Mouse (Mus musculus) small intestine, adult 2 months (tissue): ENCODE measurements around the gene Adra2b. TPM values are rescaled to one million over a fixed set of nuclear protein-coding genes. Genes with fewer than 3 reads are reported as not detected.

ENCODE experiments used
- H3K27ac ChIP-seq: fragments of 200-500 bp; 2 replicates; pipeline ENCODE4 v1.5.1; 2012; ENCODE audit warnings: low read depth, low read length, control low read depth, inconsistent platforms; ENCODE audit not compliant: insufficient read depth
- H3K27me3 ChIP-seq: fragments of 200-500 bp; 2 replicates; pipeline ENCODE4 v1.6.1; 2012; ENCODE audit warnings: mild to moderate bottlenecking, moderate library complexity, low read length, inconsistent platforms; ENCODE audit not compliant: control insufficient read depth, insufficient read depth
- H3K36me3 ChIP-seq: fragments of 200-500 bp; 2 replicates; pipeline ENCODE4 v1.6.1; 2012; ENCODE audit warnings: mild to moderate bottlenecking, low read length, control low read depth, inconsistent platforms; ENCODE audit not compliant: control insufficient read depth, insufficient read depth
- H3K4me1 ChIP-seq: fragments of 200-500 bp; 2 replicates; pipeline ENCODE4 v1.6.1; 2012; ENCODE audit warnings: low read length, inconsistent platforms, mixed read lengths; ENCODE audit not compliant: control insufficient read depth, insufficient read depth, insufficient read length
- H3K4me3 ChIP-seq: fragments of 200-500 bp; 2 replicates; pipeline ENCODE4 v1.5.1; 2012; ENCODE audit warnings: low read depth, mild to moderate bottlenecking, control low read depth, inconsistent platforms, low read length, moderate library complexity
- CTCF ChIP-seq: fragments of 200-500 bp; IDR thresholded peaks from 2 replicates; pipeline ENCODE4 v1.5.1; 2012; ENCODE audit warnings: low read depth, mild to moderate bottlenecking, control low read depth, inconsistent platforms, low read length, moderate library complexity, mixed read lengths; ENCODE audit not compliant: insufficient replicate concordance, insufficient read length; ENCODE audit errors: extremely low read depth
- POLR2A ChIP-seq: fragments of 200-500 bp; IDR thresholded peaks from 2 replicates; pipeline ENCODE4 v1.6.1; 2012; ENCODE audit warnings: low read depth, mild to moderate bottlenecking, control low read depth, inconsistent platforms, low read length, moderate library complexity
- WGBS: fragments of 180-500 bp; shearing (Covaris S2); methylation state at CpG from one replicate; pipeline ENCODE4 v1.1.7; 2018; 5-methylcytosine and 5-hydroxymethylcytosine counted together
- polyA plus RNA-seq: library from polyadenylated mRNA; depleted of rRNA; stranded (reverse); fragments of >200 nt; gene quantifications from 2 replicates; pipeline ENCODE4 v1.2.3, GENCODE M21; 2012

The Adra2b gene
- polyA plus RNA-seq, 1 experiment, result 0.48 TPM

DNA sequence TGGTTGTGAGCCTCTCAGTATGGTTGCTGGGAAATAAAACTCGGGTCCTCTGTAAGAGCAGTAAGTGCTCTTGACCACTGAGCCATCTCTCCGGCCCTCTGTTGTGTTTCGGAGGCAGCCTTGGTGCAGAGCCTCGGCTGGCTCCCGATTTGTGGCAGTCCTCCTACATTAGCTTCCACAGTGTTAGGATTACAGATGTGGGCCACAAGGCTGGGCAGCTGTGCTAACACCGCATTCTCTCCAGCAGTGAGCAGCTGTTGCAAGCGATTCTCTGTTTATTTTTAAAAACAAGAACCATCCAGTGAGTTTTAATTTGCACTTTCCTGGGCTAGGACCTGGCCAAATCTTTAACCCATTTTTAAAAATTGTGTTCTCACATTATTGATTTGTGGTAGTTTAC is 20.9 kb downstream of the Adra2b start:
- H3K4me3 ChIP-seq, result no peak overlapping the region
- no peaks in the 10 kb centered on the region for H3K27me3 ChIP-seq
- no peaks in the 10 kb centered on the region for H3K36me3 ChIP-seq
- H3K4me1 ChIP-seq, result no peaks in the 10 kb centered on the region
- TF ChIP-seq CTCF (no peak), POLR2A (no peak)
- WGBS, result 66% methylated on average over 7 of the region's 7 CpGs
- no peak overlapping the region for H3K27ac ChIP-seq

DNA sequence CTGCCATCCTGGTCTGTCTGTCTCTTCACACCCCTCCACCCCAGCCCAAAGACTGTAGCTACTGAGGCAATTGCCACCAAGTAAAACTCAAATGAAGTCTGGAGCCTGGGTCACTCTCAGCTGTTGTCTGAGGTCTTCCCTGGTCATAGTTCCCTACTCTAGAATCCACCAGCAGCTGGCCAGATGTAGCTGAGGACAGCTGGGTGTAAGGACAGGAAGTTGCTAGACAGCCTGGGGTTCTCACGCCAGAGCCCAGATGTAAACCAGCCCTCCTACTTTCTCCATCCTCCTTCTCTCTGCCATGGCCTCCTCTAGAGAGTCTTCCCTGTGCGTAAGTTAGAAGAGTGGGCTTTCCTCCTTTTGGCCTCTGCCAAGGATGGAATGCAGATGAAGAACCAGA is 24.5 kb downstream of the Adra2b start:
- no peaks in the 10 kb centered on the region for H3K27me3 ChIP-seq
- TF ChIP-seq CTCF, result no peak
- no peak for TF ChIP-seq POLR2A
- H3K27ac ChIP-seq, result no peak overlapping the region
- no peaks in the 10 kb centered on the region for H3K36me3 ChIP-seq
- H3K4me1 ChIP-seq, result no peaks in the 10 kb centered on the region
- H3K4me3 ChIP-seq, result no peak overlapping the region
- WGBS, result 72% methylated on average over 2 of the region's 2 CpGs

DNA sequence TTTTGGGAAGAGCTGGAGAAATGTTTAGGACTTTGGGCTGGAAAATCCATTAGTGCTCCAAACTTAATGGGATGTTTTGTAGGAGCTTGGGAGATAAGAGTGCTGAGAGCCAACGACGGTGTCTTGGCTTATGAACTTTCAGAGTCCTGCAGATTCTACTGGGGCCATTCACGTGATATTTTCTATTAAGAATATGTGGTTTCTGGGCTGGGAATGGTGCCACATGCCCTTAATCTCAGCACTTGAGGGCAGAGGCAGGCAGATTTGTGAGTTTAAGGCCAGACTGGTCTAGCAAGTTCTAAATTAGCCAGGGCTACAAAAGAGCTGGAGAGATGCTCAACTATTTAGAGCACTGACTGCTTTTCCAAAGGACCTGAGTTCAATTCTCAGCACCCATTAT is 27.3 kb downstream of the Adra2b start:
- H3K36me3 ChIP-seq, result no peaks in the 10 kb centered on the region
- H3K4me3 ChIP-seq, result no peak overlapping the region
- no peaks in the 10 kb centered on the region for H3K27me3 ChIP-seq
- no peak for TF ChIP-seq POLR2A
- no peak for TF ChIP-seq CTCF
- WGBS, result 53% methylated on average over 3 of the region's 3 CpGs
- H3K27ac ChIP-seq, result no peak overlapping the region
- H3K4me1 ChIP-seq, result no peaks in the 10 kb centered on the region

DNA sequence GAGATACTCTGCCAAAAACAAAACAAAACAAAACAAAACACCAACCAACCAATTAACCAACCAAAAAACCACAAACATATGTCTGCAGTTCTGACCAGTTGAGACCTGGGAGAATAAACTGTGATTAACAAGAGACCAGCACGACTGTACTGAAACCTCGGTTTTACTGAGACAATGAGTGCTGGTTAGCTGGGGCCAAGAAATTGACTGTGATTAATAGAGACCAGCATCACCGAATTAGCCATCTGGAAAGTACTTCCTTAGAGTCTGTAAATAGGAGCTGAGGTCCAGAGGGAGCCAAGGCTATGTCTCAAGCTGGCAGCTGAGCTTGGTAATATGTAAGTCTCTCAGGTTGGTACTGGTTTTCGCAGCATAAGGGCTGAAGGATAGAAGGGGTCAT is 27.8 kb downstream of the Adra2b start:
- H3K36me3 ChIP-seq, result no peaks in the 10 kb centered on the region
- no peaks in the 10 kb centered on the region for H3K27me3 ChIP-seq
- no peak overlapping the region for H3K4me3 ChIP-seq
- TF ChIP-seq POLR2A, result no peak
- no peak for TF ChIP-seq CTCF
- H3K4me1 ChIP-seq, result no peaks in the 10 kb centered on the region
- 62% methylated on average over 4 of the region's 4 CpGs for WGBS
- H3K27ac ChIP-seq, result no peak overlapping the region

DNA sequence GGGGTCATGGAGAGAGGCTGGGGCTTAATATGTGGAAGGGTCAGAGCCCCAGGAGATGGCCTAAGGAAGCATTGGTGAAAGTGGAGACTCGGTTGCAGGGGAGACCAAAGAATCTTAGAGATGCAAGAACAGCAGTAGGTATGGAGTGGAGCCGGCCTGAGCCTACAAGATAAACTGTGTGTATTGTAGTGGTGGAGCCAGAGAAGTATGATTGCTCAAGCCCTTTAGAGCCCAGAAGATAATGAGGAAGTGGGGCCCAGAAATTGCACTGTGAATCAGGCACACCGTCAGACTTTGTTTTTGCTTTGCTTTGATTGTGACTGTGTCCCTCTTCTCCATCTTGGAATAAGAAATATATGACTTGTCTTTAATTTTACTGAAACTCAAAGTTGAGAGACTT is 28.3 kb downstream of the Adra2b start:
- WGBS, result 30% methylated on average over 3 of the region's 3 CpGs
- no peak for TF ChIP-seq POLR2A

DNA sequence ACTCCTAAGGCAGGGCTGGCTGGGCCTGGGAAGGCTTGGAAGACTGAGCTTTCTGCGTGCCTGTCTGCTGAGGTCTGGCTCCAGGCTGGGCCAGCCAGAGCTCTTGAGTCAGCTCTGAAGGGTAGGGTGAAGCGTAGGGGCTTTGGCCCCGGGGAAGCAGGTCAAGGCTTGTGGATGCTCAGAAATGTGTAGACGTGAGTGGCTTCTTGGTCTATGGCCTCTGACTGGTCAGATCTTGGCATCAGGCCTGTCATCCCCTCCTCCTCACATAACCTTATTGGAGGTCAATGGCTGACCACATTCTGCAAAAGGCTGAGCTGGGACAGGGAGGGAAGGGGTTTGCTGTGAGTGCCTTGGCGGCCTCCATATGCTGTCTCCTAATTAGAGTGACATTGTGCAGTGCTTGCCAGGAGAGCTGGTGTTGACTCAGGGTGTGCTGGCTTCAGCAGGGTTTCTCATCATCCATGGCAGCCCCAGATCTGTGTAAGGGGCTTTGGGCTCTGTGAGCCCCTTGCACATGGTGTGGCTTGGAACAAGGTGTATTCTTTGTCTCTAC is 31.7 kb downstream of the Adra2b start:
- Histone ChIP-seq H3K4me3 (no peak overlapping the region), H3K36me3 (no peaks in the 10 kb centered on the region), H3K27ac (no peak overlapping the region), H3K4me1 (no peaks in the 10 kb centered on the region), H3K27me3 (no peaks in the 10 kb centered on the region)
- no peak for TF ChIP-seq CTCF
- TF ChIP-seq POLR2A, result no peak
- 82% methylated on average over 5 of the region's 5 CpGs for WGBS

More for the DNA sequence above, 28.3 kb downstream of the Adra2b start:
- no peaks in the 10 kb centered on the region for H3K36me3 ChIP-seq
- H3K27me3 ChIP-seq, result no peaks in the 10 kb centered on the region
- no peak overlapping the region for H3K27ac ChIP-seq
- H3K4me1 ChIP-seq, result no peaks in the 10 kb centered on the region
- H3K4me3 ChIP-seq, result no peak overlapping the region

DNA sequence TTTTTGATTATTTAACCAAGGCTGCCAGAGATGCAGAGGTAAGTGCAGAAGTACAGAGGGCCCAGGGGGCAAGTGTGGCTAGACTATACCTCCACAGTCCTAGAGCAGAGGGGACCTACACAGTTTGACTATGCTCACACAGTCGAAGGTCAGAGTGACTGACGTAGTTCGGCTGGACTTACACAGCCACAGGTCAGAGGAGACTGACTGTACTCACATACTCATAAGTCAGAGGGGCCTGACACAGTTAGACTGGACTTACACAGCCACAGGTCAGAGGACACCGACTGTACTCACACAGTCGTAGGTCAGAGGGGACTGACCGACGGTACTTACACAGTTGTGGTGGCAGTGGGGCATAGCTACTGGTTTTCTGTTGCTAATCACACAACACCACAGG is 35.7 kb downstream of the Adra2b start:
- no peak overlapping the region for H3K4me3 ChIP-seq
- no peaks in the 10 kb centered on the region for H3K36me3 ChIP-seq
- TF ChIP-seq CTCF (no peak), POLR2A (no peak)
- WGBS, result 87% methylated on average over 7 of the region's 7 CpGs
- no peaks in the 10 kb centered on the region for H3K27me3 ChIP-seq
- H3K27ac ChIP-seq, result no peak overlapping the region
- no peaks in the 10 kb centered on the region for H3K4me1 ChIP-seq

DNA sequence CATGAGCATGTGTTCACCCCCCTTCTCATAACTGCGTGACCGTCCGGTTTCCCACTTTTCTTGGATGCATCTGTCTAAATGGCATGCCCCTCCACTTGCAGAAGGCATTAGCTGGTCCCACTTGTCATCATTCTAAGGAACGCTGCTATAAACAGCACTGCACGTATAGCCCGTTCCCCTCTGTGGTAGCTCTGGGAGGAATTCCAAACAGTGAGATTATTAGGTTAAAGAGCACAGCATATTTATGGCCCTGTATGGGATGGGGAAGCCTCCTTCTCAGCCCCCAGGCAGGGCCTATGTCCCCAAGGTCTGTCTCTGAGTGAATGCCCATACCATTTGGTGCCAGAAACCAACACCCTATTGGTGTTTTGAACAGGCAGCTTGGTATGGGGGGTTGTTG is 48.1 kb downstream of the Adra2b start:
- H3K27ac ChIP-seq, result no peak overlapping the region
- H3K27me3 ChIP-seq, result no peaks in the 10 kb centered on the region
- TF ChIP-seq POLR2A (no peak), CTCF (no peak)
- H3K4me1 ChIP-seq, result no peaks in the 10 kb centered on the region
- H3K4me3 ChIP-seq, result no peak overlapping the region
- 70% methylated on average over 6 of the region's 6 CpGs for WGBS
- H3K36me3 ChIP-seq, result no peaks in the 10 kb centered on the region
